Mouse (Mus musculus): Measurements from ENCODE around the gene Olfr594. TPM values are rescaled to one million over a fixed set of nuclear protein-coding genes. Genes with fewer than 3 reads are reported as not detected.
A peak's percentile ranks its signal among the peaks of the same experiment; 100 is the strongest.
"Not testable (repeated sequence)": the region's sequence is repeated elsewhere in the genome, so short reads cannot be mapped to it uniquely, and the experiment has no call there.

The Olfr594 gene
- total RNA-seq (2021), result not detected

DNA sequence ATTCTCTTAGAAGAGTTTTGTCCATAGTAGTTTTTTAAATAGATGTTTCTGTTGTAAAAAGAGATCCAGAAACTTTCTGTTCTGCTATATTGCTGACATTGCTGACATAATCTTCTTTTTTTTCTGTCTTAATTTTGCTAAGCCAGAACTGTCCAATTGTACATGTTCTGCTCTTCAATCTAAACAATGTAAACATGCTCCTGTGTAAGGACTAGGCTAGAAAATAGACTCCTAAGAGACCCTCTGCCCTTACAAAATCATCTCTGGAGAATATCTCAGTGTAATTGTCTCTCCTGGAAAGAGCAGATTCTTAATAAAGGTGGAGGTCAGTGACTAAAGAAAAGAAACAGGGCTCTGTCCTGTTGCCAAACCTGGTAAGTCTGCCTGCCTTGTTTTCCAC lies at the start of gene Olfr594:
TSS of gene Olfr594 (plus strand) at position 301 of the 400 bp plus-strand sequence.
- intact Hi-C loops (cut with DNase I), result no loop called here
- DNase-seq, result no peak

- intact Hi-C loops (cut with DNase I), result no loop called here
- DNase-seq, result peak in 1 of 2 experiments; percentile 3
Measured at GRCm38 (mm10) chr7:103169697-103170096, 47.1 kb upstream of the Olfr594 start.

DNA sequence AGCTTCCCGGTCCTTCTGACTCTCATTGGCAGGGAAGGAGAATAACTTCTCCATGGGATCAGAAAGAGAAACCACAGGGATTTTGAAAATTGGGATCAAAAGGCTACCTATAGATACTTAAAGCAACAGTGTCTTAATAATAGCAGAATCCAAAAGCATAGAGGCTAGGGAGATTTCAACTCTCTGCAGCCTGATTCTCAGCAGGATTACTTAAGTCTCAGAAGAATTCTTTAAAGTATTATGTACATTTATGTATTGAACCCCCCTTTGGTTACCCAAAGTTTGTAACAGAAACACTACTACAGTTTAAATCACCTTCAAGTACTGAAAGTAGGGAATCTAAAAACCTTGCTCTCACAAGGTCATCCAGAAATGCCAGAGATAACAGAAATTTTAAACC lies 38.6 kb upstream of the Olfr594 start, which contains the start of gene Olfr591:
TSS of gene Olfr591 (minus strand) at position 101 of the 400 bp plus-strand sequence.
- intact Hi-C loops (cut with DNase I), result no loop called here
- DNase-seq, result no peak

DNA sequence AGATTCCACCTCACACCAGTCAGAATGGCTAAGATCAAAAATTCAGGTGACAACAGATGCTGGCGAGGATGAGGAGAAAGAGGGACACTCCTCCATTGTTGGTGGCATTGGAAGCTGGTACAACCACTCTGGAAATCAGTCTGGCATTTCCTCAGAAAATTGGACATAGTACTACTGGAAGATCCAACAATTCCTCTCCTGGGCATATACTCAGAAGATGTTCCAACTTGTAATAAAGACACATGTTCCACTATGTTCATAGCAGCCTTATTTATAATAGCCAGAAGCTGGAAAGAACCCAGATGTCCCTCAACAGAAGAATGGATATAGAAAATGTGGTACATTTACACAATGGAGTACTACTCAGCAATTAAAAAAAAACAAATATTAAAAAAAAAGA lies 32.3 kb upstream of the Olfr594 start, which contains the start of gene Olfr592:
TSS of gene Olfr592 (plus strand) at position 301 of the 400 bp plus-strand sequence.
- DNase-seq; intact Hi-C loops (cut with DNase I): not testable (repeated sequence)

DNA sequence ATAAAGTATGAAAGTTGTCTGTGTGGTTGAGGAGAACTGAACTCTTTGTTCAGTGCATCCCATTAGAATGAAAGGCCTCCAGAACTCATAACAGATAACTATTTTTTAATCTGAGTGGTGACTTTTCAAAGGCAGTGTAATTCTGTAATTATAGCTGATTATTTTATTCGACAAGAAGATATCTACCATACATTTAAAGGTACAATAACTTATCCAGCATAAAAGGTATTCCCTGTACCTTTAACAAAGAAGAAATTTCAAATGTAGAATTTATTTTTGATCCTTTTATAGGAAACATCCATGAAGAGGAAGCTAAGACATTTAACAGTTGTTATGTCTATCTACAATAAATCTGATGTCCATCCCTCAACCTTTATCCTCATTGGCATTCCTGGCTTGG lies 5.2 kb upstream of the Olfr594 start, which contains the start of gene Olfr593:
TSS of gene Olfr593 (plus strand) at position 301 of the 400 bp plus-strand sequence.
- intact Hi-C loops (cut with DNase I), result no loop called here
- no peak for DNase-seq

GRCm38 (mm10) chr7:103212050-103212449 lies 4.7 kb upstream of the Olfr594 start:
- intact Hi-C loops (cut with DNase I); DNase-seq: not testable (repeated sequence)

DNA sequence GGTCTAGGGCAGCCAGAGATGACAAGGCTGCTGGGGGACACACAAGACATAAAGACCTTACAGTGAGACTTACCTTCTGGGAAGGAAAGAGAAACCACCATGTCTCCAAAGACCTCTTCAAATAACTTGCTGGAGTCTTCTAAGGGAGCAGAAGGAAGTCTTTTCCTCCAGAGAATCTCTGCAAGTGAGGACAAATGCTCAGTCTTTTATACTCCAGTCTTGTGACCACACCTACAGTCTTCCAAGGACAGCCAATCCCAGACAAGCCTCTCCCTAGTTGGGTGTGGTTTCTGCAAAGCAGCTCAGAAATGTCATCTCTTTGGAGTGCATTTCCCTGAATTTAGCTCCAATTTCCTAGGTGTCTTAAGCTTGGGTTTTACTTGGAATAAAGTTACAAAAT lies 35.6 kb downstream of the Olfr594 start, which contains the start of gene Usp17ld:
TSS of gene Usp17ld (minus strand) at position 101 of the 400 bp plus-strand sequence.
- intact Hi-C loops (cut with DNase I); DNase-seq: not testable (repeated sequence)

Small RNAs within 50 kb of the gene (microRNA-seq; reads per million reads assigned to microRNA genes)
- gene Gm23550 (0 reads per million in 2 experiments), gene Gm25171 (0 reads per million in 2 experiments)

Other genes starting within 250 kb of the Olfr594 start
- not detected for gene Olfr577, start 241.1 kb upstream of the Olfr594 start, total RNA-seq (2021)
- gene Olfr578, start 227.7 kb upstream of the Olfr594 start, total RNA-seq (2021), result not detected
- not detected for gene Olfr582, start 179.0 kb upstream of the Olfr594 start, total RNA-seq (2021)
- gene Olfr583, start 165.7 kb upstream of the Olfr594 start, total RNA-seq (2021), result not detected
- not detected for gene Olfr584, start 135.1 kb upstream of the Olfr594 start, total RNA-seq (2021)
- not detected for gene Olfr585, start 119.3 kb upstream of the Olfr594 start, total RNA-seq (2021)
- not detected for gene Olfr586, start 91.4 kb upstream of the Olfr594 start, total RNA-seq (2021)
- gene Olfr588-ps1, start 76.1 kb upstream of the Olfr594 start, total RNA-seq (2021), result not detected
- gene Olfr589, start 60.6 kb upstream of the Olfr594 start, total RNA-seq (2021), result not detected
- not detected for gene Olfr591, start 38.7 kb upstream of the Olfr594 start, total RNA-seq (2021)
- not detected for gene Olfr592, start 32.2 kb upstream of the Olfr594 start, total RNA-seq (2021)
- not detected for gene Olfr593, start 5.1 kb upstream of the Olfr594 start, total RNA-seq (2021)
- not detected for gene Usp17ld, start 35.5 kb downstream of the Olfr594 start, total RNA-seq (2021)
- gene Olfr596, start 88.7 kb downstream of the Olfr594 start, total RNA-seq (2021), result not detected
- gene Olfr597, start 99.3 kb downstream of the Olfr594 start, total RNA-seq (2021), result not detected
- not detected for gene Olfr598, start 106.6 kb downstream of the Olfr594 start, total RNA-seq (2021)
- gene Olfr599, start 118.9 kb downstream of the Olfr594 start, total RNA-seq (2021), result not detected
- gene Olfr600, start 132.7 kb downstream of the Olfr594 start, total RNA-seq (2021), result not detected
- not detected for gene Olfr601, start 145.7 kb downstream of the Olfr594 start, total RNA-seq (2021)
- not detected for gene Olfr603, start 169.2 kb downstream of the Olfr594 start, total RNA-seq (2021)
- gene Usp17lc, start 198.1 kb downstream of the Olfr594 start, total RNA-seq (2021), result not detected
- not detected for gene Olfr605, start 228.4 kb downstream of the Olfr594 start, total RNA-seq (2021)
- gene Olfr606, start 232.1 kb downstream of the Olfr594 start, total RNA-seq (2021), result not detected
- gene Olfr607, start 247.2 kb downstream of the Olfr594 start, total RNA-seq (2021), result not detected